Mouse (Mus musculus) induced T-regulatory cell, adult 2 months (primary cell): ENCODE data around the gene Ttc7b.
A peak's percentile ranks its signal among the peaks of the same experiment; 100 is the strongest.

Source experiments
- DNase-seq: peaks from one replicate; pipeline ENCODE4 v3.0.0-alpha.2; 2012; ENCODE audit warnings: low read depth

Ttc7b gene

GRCm38 (mm10) chr12:100520794-100521186 lies at the start of gene Ttc7b:
Gene Ttc7b (minus strand): TSS chr12:100520826.
- DNase-seq = peak; percentile 63

- DNase-seq = no peak
Observed at GRCm38 (mm10) chr12:100568831-100569230, 48.2 kb upstream of the Ttc7b start.

- DNase-seq = no peak
Observed at GRCm38 (mm10) chr12:100568105-100568504, 47.5 kb upstream of the Ttc7b start.

- DNase-seq = no peak
Observed at GRCm38 (mm10) chr12:100567627-100568026, 47.0 kb upstream of the Ttc7b start.

GRCm38 (mm10) chr12:100553675-100554074 lies 33.0 kb upstream of the Ttc7b start:
- no peak for DNase-seq

GRCm38 (mm10) chr12:100551972-100552371 lies 31.3 kb upstream of the Ttc7b start:
- no peak for DNase-seq

- no peak for DNase-seq
Observed at GRCm38 (mm10) chr12:100544194-100544567, 23.6 kb upstream of the Ttc7b start.

GRCm38 (mm10) chr12:100543437-100544193 lies 23.0 kb upstream of the Ttc7b start:
- no peak for DNase-seq

GRCm38 (mm10) chr12:100542494-100542893 lies 21.9 kb upstream of the Ttc7b start:
- DNase-seq = no peak

- no peak for DNase-seq
Observed at GRCm38 (mm10) chr12:100542076-100542475, 21.4 kb upstream of the Ttc7b start.

- DNase-seq = no peak
Observed at GRCm38 (mm10) chr12:100539158-100539714, 18.6 kb upstream of the Ttc7b start.

GRCm38 (mm10) chr12:100538445-100539157 lies 18.0 kb upstream of the Ttc7b start:
- no peak for DNase-seq

GRCm38 (mm10) chr12:100537091-100537490 lies 16.5 kb upstream of the Ttc7b start:
- DNase-seq = no peak

- DNase-seq = no peak
Observed at GRCm38 (mm10) chr12:100535028-100535427, 14.4 kb upstream of the Ttc7b start.

- DNase-seq = no peak
Observed at GRCm38 (mm10) chr12:100534028-100534427, 13.4 kb upstream of the Ttc7b start.

- DNase-seq = no peak
Observed at GRCm38 (mm10) chr12:100533209-100533608, 12.6 kb upstream of the Ttc7b start.

- no peak for DNase-seq
Observed at GRCm38 (mm10) chr12:100531740-100532139, 11.1 kb upstream of the Ttc7b start.

GRCm38 (mm10) chr12:100530871-100531270 lies 10.2 kb upstream of the Ttc7b start:
- DNase-seq = peak; percentile 42

GRCm38 (mm10) chr12:100529651-100530050 lies 9.0 kb upstream of the Ttc7b start:
- DNase-seq = no peak

- no peak for DNase-seq
Observed at GRCm38 (mm10) chr12:100529172-100529571, 8.5 kb upstream of the Ttc7b start.

GRCm38 (mm10) chr12:100528246-100528645 lies 7.6 kb upstream of the Ttc7b start:
- DNase-seq = no peak

- peak; percentile 34 for DNase-seq
Observed at GRCm38 (mm10) chr12:100527753-100528152, 7.1 kb upstream of the Ttc7b start.

- no peak for DNase-seq
Observed at GRCm38 (mm10) chr12:100527241-100527640, 6.6 kb upstream of the Ttc7b start.
